Mouse (Mus musculus) liver, embryonic 18 days (tissue): ENCODE measurements around the gene Rpl39. TPM values are rescaled to one million over a fixed set of nuclear protein-coding genes. Genes with fewer than 3 reads are reported as not detected.

Experiments
- polyA plus RNA-seq: library from polyadenylated mRNA; depleted of rRNA; stranded (reverse); fragments of >200 nt; gene quantifications from 2 replicates; pipeline ENCODE4 v1.2.3, GENCODE M21; 2012; rRNA removed

Gene Rpl39
- 435 and 498 TPM in 2 replicates for polyA plus RNA-seq

GRCm38 (mm10) chrX:37084927-37085660 is at the start of gene Rpl39:
Gene Rpl39 (minus strand): TSS chrX:37085402.

GRCm38 (mm10) chrX:37126671-37127358 is 41.6 kb upstream of the Rpl39 start, which contains the start of gene Nkap:
Gene Nkap (plus strand): TSS chrX:37126795.

DNA sequence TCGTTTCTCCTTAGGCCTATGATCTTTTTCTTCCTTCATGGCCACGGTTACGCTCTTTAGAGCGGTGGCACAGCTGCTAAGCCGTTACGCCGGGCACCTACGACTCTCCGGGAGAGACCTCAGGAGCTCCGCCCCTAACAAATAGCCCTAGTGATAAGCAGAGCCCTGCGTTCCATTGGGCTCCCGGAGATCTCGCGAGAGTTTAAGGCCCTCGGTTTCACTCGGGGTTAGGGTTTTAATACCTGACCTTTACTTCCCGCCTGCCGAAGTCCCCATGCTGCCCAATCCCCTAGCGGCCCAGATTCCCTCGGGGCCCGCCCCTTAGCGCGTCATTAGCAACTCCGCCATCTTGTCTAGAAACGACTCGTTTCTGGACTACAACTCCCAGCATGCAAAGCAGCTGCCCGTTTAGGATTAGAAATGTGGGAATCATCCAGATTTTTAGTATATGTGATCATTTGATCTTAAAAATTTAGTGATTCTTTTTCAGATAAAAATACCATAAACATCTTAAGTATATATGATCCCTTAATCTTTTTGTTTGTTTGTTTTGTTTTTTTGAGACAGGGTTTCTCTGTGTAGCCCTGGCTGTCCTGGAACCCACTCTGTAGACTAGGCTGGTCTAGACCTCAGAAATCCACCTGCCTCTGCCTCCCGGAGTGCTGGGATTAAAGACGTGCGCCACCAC is 25.1 kb upstream of the Rpl39 start, which contains the start of gene Upf3b:
TSS of gene Upf3b (minus strand) at position 130 of the 688 bp plus-strand sequence.

GRCm38 (mm10) chrX:37048066-37048889 is 36.9 kb downstream of the Rpl39 start, which contains the start of gene Sowahd:
Gene Sowahd (plus strand): TSS chrX:37048845.

Other genes with a start within 250 kb of the Rpl39 start
- 14.6 and 16.7 TPM in 2 replicates for gene Ube2a, start 211.5 kb downstream of the Rpl39 start, polyA plus RNA-seq
- gene C330007P06Rik, start 211.3 kb downstream of the Rpl39 start, polyA plus RNA-seq = 5.9 and 6.2 TPM in 2 replicates
- 1.5 TPM in 2 replicates for gene Nkrf, start 182.5 kb downstream of the Rpl39 start, polyA plus RNA-seq
- 4.9 TPM in 2 replicates for gene Sept6, start 93.6 kb downstream of the Rpl39 start, polyA plus RNA-seq
- gene Sowahd, start 36.6 kb downstream of the Rpl39 start, polyA plus RNA-seq = 0.04 and 0.05 TPM in 2 replicates
- 10.8 and 10.9 TPM in 2 replicates for gene Upf3b, start 24.9 kb upstream of the Rpl39 start, polyA plus RNA-seq
- gene Nkap, start 41.4 kb upstream of the Rpl39 start, polyA plus RNA-seq = 1.9 and 2.1 TPM in 2 replicates
- not detected in 2 replicates for gene Akap14, start 83.4 kb upstream of the Rpl39 start, polyA plus RNA-seq
- 243 and 254 TPM in 2 replicates for gene Ndufa1, start 105.8 kb upstream of the Rpl39 start, polyA plus RNA-seq
- 1.6 and 1.9 TPM in 2 replicates for gene Rnf113a1, start 105.8 kb upstream of the Rpl39 start, polyA plus RNA-seq
- not detected in 2 replicates for gene Gm9, start 125.6 kb upstream of the Rpl39 start, polyA plus RNA-seq
- gene Rhox1, start 136.9 kb upstream of the Rpl39 start, polyA plus RNA-seq = not detected in 2 replicates
- not detected in 2 replicates for gene Rhox2a, start 159.6 kb upstream of the Rpl39 start, polyA plus RNA-seq
- gene Rhox3a, start 164.5 kb upstream of the Rpl39 start, polyA plus RNA-seq = not detected in 2 replicates
- gene Rhox4a, start 179.9 kb upstream of the Rpl39 start, polyA plus RNA-seq = not detected in 2 replicates